Mouse (Mus musculus) CH12.LX (cell line): ENCODE results near the gene Polr2i. TPM values are rescaled to one million over a fixed set of nuclear protein-coding genes. Genes with fewer than 3 reads are reported as not detected.

Experiments
- DNase-seq: peaks from one replicate; pipeline ENCODE4 v3.0.0-alpha.2; 2013; ENCODE audit errors: extremely low read depth
- H3K27ac ChIP-seq: 2 replicates; pipeline ENCODE4 v1.5.1; 2012; ENCODE audit warnings: low read depth, mild to moderate bottlenecking, control low read depth, moderate library complexity; ENCODE audit not compliant: insufficient read depth
- H3K27me3 ChIP-seq: replicated peaks from 2 replicates; pipeline ENCODE3; 2012; ENCODE audit warnings: inconsistent platforms
- H3K36me3 ChIP-seq, 2 experiments: replicated peaks in 1 of 2; 2 replicates each; pipeline versions ENCODE3 to v1.6.1; 2012; ENCODE audit warnings: inconsistent platforms in 1 of 2, low read length in 1 of 2, mild to moderate bottlenecking in 1 of 2, mixed read lengths in 1 of 2, moderate library complexity in 1 of 2; ENCODE audit not compliant: control insufficient read depth in 1 of 2, insufficient read depth in 1 of 2
- H3K4me1 ChIP-seq, 2 experiments: 2 replicates each; pipeline ENCODE4 v1.6.1; 2012; ENCODE audit warnings: inconsistent platforms in 1 of 2, moderate library complexity in 1 of 2; ENCODE audit not compliant: insufficient read depth in 2 of 2, control insufficient read depth in 1 of 2
- H3K4me2 ChIP-seq: 2 replicates; pipeline ENCODE4 v1.6.1; 2012; ENCODE audit warnings: low read depth, mild to moderate bottlenecking, control low read depth; ENCODE audit not compliant: poor library complexity, insufficient read depth, severe bottlenecking
- H3K4me3 ChIP-seq, 3 experiments: fragments of 150-350 bp in 1 of 3; sonication (generic) in 1 of 3; replicated peaks in 1 of 3; 2 replicates each; pipeline versions ENCODE3 to v1.5.1; 2011 to 2012; ENCODE audit warnings: low read depth in 2 of 3, low read length in 2 of 3, mild to moderate bottlenecking in 2 of 3, moderate library complexity in 2 of 3, control low read depth in 1 of 3, improper control_type of control experiment in 1 of 3, inconsistent platforms in 1 of 3, mixed read lengths in 1 of 3; ENCODE audit not compliant: poor library complexity in 1 of 3
- H3K79me2 ChIP-seq: replicated peaks from 2 replicates; pipeline ENCODE4 v1.6.1; 2012; ENCODE audit warnings: mild to moderate bottlenecking, moderate library complexity; ENCODE audit not compliant: control insufficient read depth, poor library complexity, insufficient read depth, severe bottlenecking; ENCODE audit errors: extremely low read depth
- H3K9ac ChIP-seq: 2 replicates; pipeline ENCODE4 v1.6.1; 2012; ENCODE audit warnings: low read depth, mild to moderate bottlenecking, control low read depth, moderate library complexity; ENCODE audit not compliant: insufficient read depth
- H3K9me3 ChIP-seq: replicated peaks from 2 replicates; pipeline ENCODE3; 2012; ENCODE audit warnings: low read length, inconsistent platforms, mixed read lengths
- BHLHE40 ChIP-seq: IDR thresholded peaks from 2 replicates; pipeline ENCODE4 v1.6.1; 2011; ENCODE audit warnings: mild to moderate bottlenecking, low read depth, low read length, improper control_type of control experiment
- CHD1 ChIP-seq: IDR thresholded peaks from 2 replicates; pipeline ENCODE4 v1.6.1; 2012; ENCODE audit warnings: low read depth, low read length, improper control_type of control experiment, inconsistent platforms
- CTCF ChIP-seq, 2 experiments: IDR thresholded peaks in 1 of 2; conservative IDR thresholded peaks in 1 of 2; 2 replicates each; pipeline ENCODE4 v1.5.1; 2011 to 2012; ENCODE audit warnings: low read depth in 2 of 2, low read length in 2 of 2, improper control_type of control experiment in 1 of 2, inconsistent platforms in 1 of 2, mild to moderate bottlenecking in 1 of 2, moderate library complexity in 1 of 2
- IRF4 ChIP-seq: IDR thresholded peaks from 2 replicates; pipeline ENCODE4 v1.6.1; 2014; ENCODE audit warnings: low read depth, mild to moderate bottlenecking, inconsistent platforms, low read length, improper control_type of control experiment
- MAZ ChIP-seq: IDR thresholded peaks from 2 replicates; pipeline ENCODE4 v1.6.1; 2012; ENCODE audit warnings: low read depth, mild to moderate bottlenecking, inconsistent platforms, low read length, improper control_type of control experiment, moderate library complexity
- POLR2AphosphoS2 ChIP-seq: IDR thresholded peaks from 2 replicates; pipeline ENCODE4 v1.6.1; 2011; ENCODE audit warnings: low read depth, low read length, improper control_type of control experiment
- RAD21 ChIP-seq: IDR thresholded peaks from 2 replicates; pipeline ENCODE4 v1.6.1; 2011; ENCODE audit warnings: low read depth, mild to moderate bottlenecking, low read length, improper control_type of control experiment, moderate library complexity
- RCOR1 ChIP-seq: conservative IDR thresholded peaks from 2 replicates; pipeline ENCODE4 v1.6.1; 2012; ENCODE audit warnings: low read depth, mild to moderate bottlenecking, inconsistent platforms, low read length, improper control_type of control experiment
- SIN3A ChIP-seq: IDR thresholded peaks from 2 replicates; pipeline ENCODE4 v1.6.1; 2012; ENCODE audit warnings: low read length, improper control_type of control experiment, inconsistent platforms
- SMC3 ChIP-seq: IDR thresholded peaks from 2 replicates; pipeline ENCODE4 v1.6.1; 2011; ENCODE audit warnings: low read depth, low read length, improper control_type of control experiment
- TBP ChIP-seq: conservative IDR thresholded peaks from 2 replicates; pipeline ENCODE4 v1.6.1; 2011; ENCODE audit warnings: low read depth, low read length, improper control_type of control experiment
- TCF12 ChIP-seq: IDR thresholded peaks from 2 replicates; pipeline ENCODE4 v1.6.1; 2014; ENCODE audit warnings: low read depth, mild to moderate bottlenecking, inconsistent platforms, low read length, improper control_type of control experiment
- ZKSCAN1 ChIP-seq: IDR thresholded peaks from 2 replicates; pipeline ENCODE4 v1.6.1; 2012; ENCODE audit warnings: low read depth, inconsistent platforms, low read length, improper control_type of control experiment, borderline replicate concordance
- ZMIZ1 ChIP-seq: IDR thresholded peaks from 2 replicates; pipeline ENCODE4 v1.6.1; 2012; ENCODE audit warnings: low read depth, mild to moderate bottlenecking, inconsistent platforms, low read length, improper control_type of control experiment
- dilution Hi-C: fragments of 300-500 bp; cut with MboI; formaldehyde crosslinking; loops from 2 replicates; pipeline ENCODE4 v1.14.3; 2020; ENCODE audit warnings: low sequenced_read_pairs; ENCODE audit not compliant: extremely low pct_unique_long_range_greater_than_20kb, extremely low pct_ligation_motif_present
- in situ Hi-C: fragments of 300-500 bp; cut with MboI; formaldehyde crosslinking; loops from 3 replicates; pipeline ENCODE4 v1.14.3; 2019; ENCODE audit warnings: low sequenced_read_pairs, low pct_ligation_motif_present, low pct_unique_long_range_greater_than_20kb, mixed read lengths
- polyA plus RNA-seq: library from polyadenylated mRNA; unstranded; fragments of >175 nt; gene quantifications from 2 replicates; pipeline ENCODE4 v1.2.1, GENCODE M21; 2012; ENCODE audit warnings: low read depth; ENCODE audit not compliant: insufficient read length
- total RNA-seq, 2 experiments: library from RNA; depleted of rRNA; stranded (reverse); fragments of 300-350 nt in 1 of 2; fragments of >200 nt in 1 of 2; gene quantifications; 2 replicates each; pipeline ENCODE4 v1.2.3; 2012 to 2014

The Polr2i gene
- total and polyA plus RNA-seq, 3 experiments: 62.9 to 83.6 (median 75.4) TPM

DNA sequence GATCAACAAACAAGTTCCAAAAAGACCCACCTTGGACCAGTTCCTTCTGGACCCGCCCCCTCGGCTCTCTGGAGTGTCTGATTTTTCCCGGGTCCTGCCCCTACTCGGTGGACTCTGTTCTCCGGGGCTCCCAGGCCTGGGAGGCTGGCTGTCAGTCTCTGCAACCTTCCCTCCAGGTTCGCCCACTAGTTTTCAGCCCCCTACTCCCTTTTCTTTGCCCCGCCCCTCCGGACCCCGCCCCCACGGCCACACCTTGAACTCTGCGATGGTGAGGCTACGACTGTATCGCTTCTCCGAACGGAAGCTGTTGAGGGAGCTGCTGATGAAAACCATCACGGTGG is 450 bp upstream of the Polr2i start:
- Histone ChIP-seq H3K4me2 (peak overlapping the region; percentile 64), H3K9me3 (no peaks in the 10 kb centered on the region), H3K27me3 (no peaks in the 10 kb centered on the region), H3K36me3 (peaks cover 29 to 52% of the 10 kb centered on the region in 2 experiments), H3K4me1 (peaks cover 12 to 41% of the 10 kb centered on the region in 2 experiments), H3K27ac (no peak overlapping the region), H3K4me3 (peak overlapping the region; percentile 66 to 79 (median 69)), H3K9ac (peak overlapping the region; percentile 45), H3K79me2 (no peaks in the 10 kb centered on the region)
- DNase-seq: no peak
- TF ChIP-seq CHD1 (no peak), SIN3A (peak; percentile 71; the same call in 1 of the 2 replicates)
- dilution Hi-C loops (no loop called here), in situ Hi-C loops (no loop called here)

DNA sequence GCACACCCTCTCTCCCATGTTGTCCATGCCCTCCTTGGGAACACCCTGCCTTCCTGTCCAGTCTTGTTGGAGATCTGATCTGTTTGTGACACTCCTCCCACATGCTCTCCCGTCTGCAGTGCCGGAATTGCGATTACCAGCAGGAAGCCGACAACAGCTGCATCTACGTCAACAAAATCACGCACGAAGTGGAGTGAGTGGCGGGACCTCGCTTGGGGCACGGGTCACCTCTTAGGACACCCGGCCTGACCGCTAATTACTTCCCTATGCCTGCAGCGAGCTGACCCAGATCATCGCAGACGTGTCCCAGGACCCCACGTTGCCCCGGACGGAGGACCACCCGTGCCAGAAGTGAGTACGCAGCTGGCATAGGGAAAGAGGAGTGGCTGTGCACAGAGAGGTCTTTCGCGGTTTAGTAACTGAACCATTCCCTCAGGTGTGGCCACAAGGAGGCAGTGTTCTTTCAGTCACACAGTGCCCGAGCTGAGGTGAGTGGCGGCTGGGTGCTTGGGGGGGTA is 942 bp downstream of the Polr2i start:
- TF ChIP-seq RAD21 (peak; percentile 36), MAZ (no peak), TBP (no peak), CHD1 (no peak), IRF4 (no peak), POLR2AphosphoS2 (no peak), SMC3 (peak; percentile 40), RCOR1 (no peak), CTCF (conservative IDR thresholded peaks at IDR 0.05 in 1 of 2, IDR thresholded peaks at IDR 0.05 in 1 of 2; ENCODE audit: low read depth in 2 of 2, low read length in 2 of 2) (peak in 1 of 2 experiments; percentile 68; a peak in 2 of 4 replicates), TCF12 (no peak), ZMIZ1 (no peak)
- TF ChIP-seq, all 38 proteins: peak for 3
- H3K4me3 ChIP-seq: peak overlapping the region; percentile 69 to 96 (median 87)
- peak overlapping the region; percentile 54 for H3K4me2 ChIP-seq
- H3K27me3 ChIP-seq: no peaks in the 10 kb centered on the region
- peaks cover 12 to 44% of the 10 kb centered on the region in 2 experiments for H3K4me1 ChIP-seq
- in situ Hi-C loops (no loop called here), dilution Hi-C loops (no loop called here)
- H3K9me3 ChIP-seq: no peaks in the 10 kb centered on the region
- H3K9ac ChIP-seq: peak overlapping the region; percentile 90
- peak; percentile 81 for DNase-seq
- peak overlapping the region; percentile 27 for H3K27ac ChIP-seq
- H3K36me3 ChIP-seq: peaks cover 17 to 38% of the 10 kb centered on the region in 2 experiments
- no peaks in the 10 kb centered on the region for H3K79me2 ChIP-seq

DNA sequence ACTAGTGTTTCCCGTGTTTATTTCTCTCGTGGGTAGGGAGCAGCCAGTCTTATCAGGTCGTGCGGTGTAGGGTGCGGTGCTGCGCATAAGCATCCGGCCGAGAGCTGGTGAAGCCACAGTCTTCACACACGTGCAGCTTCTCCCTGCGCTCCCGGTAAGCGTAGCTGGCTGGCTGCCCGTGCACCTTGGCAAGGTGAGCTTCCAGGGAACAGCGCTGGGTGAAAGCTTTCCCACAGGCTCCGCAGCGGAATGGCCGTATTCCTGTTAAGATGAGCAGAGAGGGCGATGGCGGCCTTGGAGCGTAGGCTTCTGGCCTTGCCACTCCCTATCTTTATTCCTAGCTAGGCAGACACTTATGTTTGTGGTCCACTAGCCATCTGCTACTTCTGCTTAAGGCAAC is 1.6 kb downstream of the Polr2i start:
- Histone ChIP-seq H3K4me3 (no peak overlapping the region), H3K27ac (no peak overlapping the region), H3K27me3 (no peaks in the 10 kb centered on the region), H3K9ac (no peak overlapping the region), H3K4me2 (no peak overlapping the region), H3K4me1 (peaks cover 12 to 44% of the 10 kb centered on the region in 2 experiments), H3K9me3 (no peaks in the 10 kb centered on the region), H3K36me3 (peaks cover 17 to 35% of the 10 kb centered on the region in 2 experiments), H3K79me2 (no peaks in the 10 kb centered on the region)
- TF ChIP-seq ZKSCAN1: no peak
- no peak for TF ChIP-seq BHLHE40
- no peak for TF ChIP-seq RCOR1
- TF ChIP-seq ZMIZ1: no peak
- in situ Hi-C loops: no loop called here
- dilution Hi-C loops: no loop called here
- no peak for DNase-seq
